Mouse (Mus musculus): ENCODE results near the gene Hist1h2bk. TPM values are rescaled to one million over a fixed set of nuclear protein-coding genes. Genes with fewer than 3 reads are reported as not detected.

Hist1h2bk gene
- polyA plus RNA-seq, 1 experiment from 2014 or later = 0.63 TPM

Small RNA genes lying within 50 kb of the gene (microRNA-seq; reads per million reads assigned to microRNA genes)
- gene Gm26300 (not detected), gene Gm44390 (not detected), gene Gm44486 (not detected)

Other genes starting within 250 kb of the Hist1h2bk start
- 3.8 TPM in 1 of 2 replicates, not detected in the other for gene Hist1h2an, start 248.7 kb upstream of the Hist1h2bk start, polyA plus RNA-seq (2015; fragmentation: Nextera tagmentation; extraction: Ambion mirVana)
- 0.31 and 0.87 TPM in 2 replicates for gene Hist1h2bp, start 248.4 kb upstream of the Hist1h2bk start, polyA plus RNA-seq (2015; fragmentation: Nextera tagmentation; extraction: Ambion mirVana)
- 3.6 and 4.1 TPM in 2 replicates for gene Hist1h2bq, start 225.7 kb upstream of the Hist1h2bk start, polyA plus RNA-seq (2015; fragmentation: Nextera tagmentation; extraction: Ambion mirVana)
- not detected in 2 replicates for gene Hist1h2ao, start 225.4 kb upstream of the Hist1h2bk start, polyA plus RNA-seq (2015; fragmentation: Nextera tagmentation; extraction: Ambion mirVana)
- gene Hist1h4m, start 224.1 kb upstream of the Hist1h2bk start, polyA plus RNA-seq (2015; fragmentation: Nextera tagmentation; extraction: Ambion mirVana) = 1.4 TPM in 1 of 2 replicates, not detected in the other
- gene Hist1h4n, start 203.7 kb upstream of the Hist1h2bk start, polyA plus RNA-seq (2015; fragmentation: Nextera tagmentation; extraction: Ambion mirVana) = 4.2 and 5.9 TPM in 2 replicates
- 432 and 476 TPM in 2 replicates for gene Hist1h2ap, start 202.4 kb upstream of the Hist1h2bk start, polyA plus RNA-seq (2015; fragmentation: Nextera tagmentation; extraction: Ambion mirVana)
- 4.0 and 4.1 TPM in 2 replicates for gene Hist1h2br, start 202.1 kb upstream of the Hist1h2bk start, polyA plus RNA-seq (2015; fragmentation: Nextera tagmentation; extraction: Ambion mirVana)
- gene Zfp184, start 90.8 kb upstream of the Hist1h2bk start, polyA plus RNA-seq (2015; fragmentation: Nextera tagmentation; extraction: Ambion mirVana) = 14.0 TPM in 2 replicates
- gene Pom121l2, start 54.7 kb upstream of the Hist1h2bk start, polyA plus RNA-seq (2015; fragmentation: Nextera tagmentation; extraction: Ambion mirVana) = not detected in 2 replicates
- not detected in 2 replicates for gene Prss16, start 26.1 kb upstream of the Hist1h2bk start, polyA plus RNA-seq (2015; fragmentation: Nextera tagmentation; extraction: Ambion mirVana)
- gene Hist1h2ah, start 302 bp upstream of the Hist1h2bk start, polyA plus RNA-seq (2015; fragmentation: Nextera tagmentation; extraction: Ambion mirVana) = 1.9 TPM in 1 of 2 replicates, not detected in the other
- gene Hist1h4i, start 5.5 kb downstream of the Hist1h2bk start, polyA plus RNA-seq (2015; fragmentation: Nextera tagmentation; extraction: Ambion mirVana) = 5.7 and 7.7 TPM in 2 replicates
- 5.4 and 6.8 TPM in 2 replicates for gene Hist1h2ag, start 7.1 kb downstream of the Hist1h2bk start, polyA plus RNA-seq (2015; fragmentation: Nextera tagmentation; extraction: Ambion mirVana)
- gene Hist1h2bj, start 7.3 kb downstream of the Hist1h2bk start, polyA plus RNA-seq (2015; fragmentation: Nextera tagmentation; extraction: Ambion mirVana) = 2.9 and 3.0 TPM in 2 replicates
- not detected in 2 replicates for gene Vmn1r188, start 48.6 kb downstream of the Hist1h2bk start, polyA plus RNA-seq (2015; fragmentation: Nextera tagmentation; extraction: Ambion mirVana)
- gene Vmn1r189, start 70.0 kb downstream of the Hist1h2bk start, polyA plus RNA-seq (2015; fragmentation: Nextera tagmentation; extraction: Ambion mirVana) = not detected in 2 replicates
- gene Vmn1r191, start 148.1 kb downstream of the Hist1h2bk start, polyA plus RNA-seq (2015; fragmentation: Nextera tagmentation; extraction: Ambion mirVana) = not detected in 2 replicates
- gene Vmn1r192, start 155.3 kb downstream of the Hist1h2bk start, polyA plus RNA-seq (2015; fragmentation: Nextera tagmentation; extraction: Ambion mirVana) = not detected in 2 replicates
- gene Vmn1r193, start 187.3 kb downstream of the Hist1h2bk start, polyA plus RNA-seq (2015; fragmentation: Nextera tagmentation; extraction: Ambion mirVana) = not detected in 2 replicates
- not detected in 2 replicates for gene Vmn1r194, start 208.3 kb downstream of the Hist1h2bk start, polyA plus RNA-seq (2015; fragmentation: Nextera tagmentation; extraction: Ambion mirVana)
- gene Vmn1r195, start 234.7 kb downstream of the Hist1h2bk start, polyA plus RNA-seq (2015; fragmentation: Nextera tagmentation; extraction: Ambion mirVana) = not detected in 2 replicates

All from midbrain, embryonic 15.5 days (tissue).